Mouse (Mus musculus): ENCODE data around the gene Ccdc149.

Ccdc149 gene

DNA sequence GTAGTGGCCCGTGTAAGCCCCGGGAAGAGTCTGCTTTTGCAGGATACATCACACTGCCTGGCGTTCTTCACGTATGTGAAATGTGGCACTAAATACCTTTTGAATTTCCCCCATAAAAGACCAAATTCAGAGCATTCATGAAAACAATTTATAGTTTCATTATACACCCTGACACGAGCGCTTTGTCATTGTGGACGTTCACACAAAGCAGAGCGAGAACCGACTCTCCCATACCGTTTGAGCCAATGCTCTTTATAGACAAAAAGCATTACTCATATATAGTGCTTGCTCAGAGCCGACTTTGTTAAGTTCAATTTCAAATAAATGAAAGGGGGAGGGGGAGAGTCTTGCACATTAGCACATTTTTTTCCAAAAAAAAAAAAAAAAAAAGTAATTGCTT, 31.0 kb downstream of the Ccdc149 start:
- no peak for DNase-seq (ENCODE audit: low read depth, low spot score)

DNA sequence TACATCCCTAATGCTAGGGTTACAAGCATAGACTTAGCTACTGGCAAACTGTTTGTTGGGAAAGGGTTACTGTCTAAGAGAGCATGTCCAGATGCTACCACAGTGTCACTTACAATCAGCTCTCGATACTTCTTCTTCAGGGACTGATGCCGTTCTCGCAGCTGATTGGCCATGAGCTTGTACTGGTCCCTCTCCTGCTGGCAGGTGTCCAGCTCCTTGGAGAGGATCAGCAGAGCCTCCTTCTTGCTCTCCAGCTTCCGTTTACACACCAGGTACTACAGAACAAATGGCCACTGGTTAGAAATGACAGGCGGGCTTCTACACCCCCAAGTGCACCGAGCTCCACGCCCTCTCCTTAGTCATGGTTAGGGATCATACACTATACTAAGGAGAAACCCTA, 32.4 kb downstream of the Ccdc149 start:
- DNase-seq (ENCODE audit: low read depth, low spot score), result no peak

DNA sequence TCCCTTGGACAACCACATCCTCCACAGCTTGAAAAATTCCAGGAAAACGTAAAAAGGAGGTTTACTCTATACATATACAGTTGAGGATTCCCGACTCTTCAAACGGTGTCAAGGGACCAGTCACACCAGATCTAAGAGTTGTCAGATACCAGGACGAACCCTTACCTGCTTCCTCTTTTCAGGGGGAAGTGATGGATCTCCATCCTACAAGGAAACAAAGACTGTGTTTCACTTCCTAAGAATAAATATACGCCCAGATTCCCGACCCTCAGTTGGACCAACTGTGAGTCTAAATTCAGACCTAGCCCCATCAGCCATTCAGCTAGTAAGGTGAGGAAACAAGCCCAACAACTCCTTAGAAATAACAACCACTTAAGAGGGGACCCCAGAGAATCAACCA, 35.8 kb downstream of the Ccdc149 start:
- DNase-seq (ENCODE audit: low read depth, low spot score), result no peak

DNA sequence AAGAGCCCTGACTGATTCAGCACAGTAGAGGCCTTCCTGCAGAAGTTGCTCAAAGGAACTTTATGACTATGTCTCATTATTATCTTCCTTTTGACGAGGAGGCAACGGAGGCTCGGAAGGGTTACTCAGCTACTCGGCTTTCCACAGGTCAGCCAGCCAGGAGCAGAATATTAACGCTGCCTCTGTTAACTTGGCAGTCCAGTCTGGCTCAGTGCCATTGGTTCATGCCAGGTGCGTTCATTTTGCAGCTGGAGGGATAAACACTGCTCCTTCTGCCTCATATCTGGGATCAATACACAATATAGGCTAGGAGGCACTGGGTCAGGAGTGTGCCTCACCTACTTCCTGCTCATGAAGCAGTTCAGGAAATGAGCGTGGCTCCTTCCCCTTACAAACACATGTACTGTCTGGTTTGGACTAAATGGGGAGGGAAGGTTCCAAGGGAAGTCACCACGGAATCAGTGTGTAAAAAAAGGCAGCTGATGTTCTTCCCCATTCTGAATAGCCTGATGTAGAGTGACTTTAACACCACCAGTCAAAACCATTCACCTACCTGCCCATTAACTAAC, 40.0 kb downstream of the Ccdc149 start:
- DNase-seq (ENCODE audit: low read depth, low spot score), result no peak

DNA sequence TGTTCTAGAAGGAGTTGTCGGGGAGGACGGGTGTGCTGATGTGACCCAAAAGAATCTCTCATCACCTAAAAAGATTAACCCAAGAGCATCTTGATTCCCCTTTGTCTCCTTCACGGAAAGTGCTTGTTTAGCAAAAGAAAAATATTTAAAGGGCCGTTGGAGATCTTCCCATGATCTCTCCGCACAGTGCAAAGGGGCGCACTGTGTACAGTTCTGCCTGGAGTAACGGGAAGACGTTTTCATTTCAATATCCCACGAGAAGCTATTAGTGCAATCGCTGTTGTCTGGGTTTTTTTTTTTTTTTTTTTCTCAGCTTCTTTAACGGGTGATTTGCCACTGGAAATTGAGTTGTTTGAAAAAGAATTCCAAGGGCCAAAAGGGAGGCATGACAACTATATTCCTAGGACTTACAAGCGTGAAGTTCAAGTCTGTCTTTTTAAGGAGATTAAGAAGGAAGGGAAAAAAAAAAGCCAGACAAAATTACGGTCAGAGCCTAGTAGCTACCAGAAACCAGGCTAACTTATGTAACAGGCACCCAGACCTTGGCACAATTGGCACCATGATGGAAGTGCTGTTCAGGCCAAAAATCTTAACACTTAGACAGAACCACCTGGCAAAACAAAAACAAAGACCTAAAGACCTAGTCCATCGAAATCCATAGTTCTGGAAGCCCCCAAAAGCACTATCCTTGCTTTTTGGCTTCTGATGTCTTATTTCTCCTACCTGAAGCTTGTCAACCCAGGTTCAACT, 41.4 kb downstream of the Ccdc149 start:
- no peak for DNase-seq (ENCODE audit: low read depth, low spot score)

DNA sequence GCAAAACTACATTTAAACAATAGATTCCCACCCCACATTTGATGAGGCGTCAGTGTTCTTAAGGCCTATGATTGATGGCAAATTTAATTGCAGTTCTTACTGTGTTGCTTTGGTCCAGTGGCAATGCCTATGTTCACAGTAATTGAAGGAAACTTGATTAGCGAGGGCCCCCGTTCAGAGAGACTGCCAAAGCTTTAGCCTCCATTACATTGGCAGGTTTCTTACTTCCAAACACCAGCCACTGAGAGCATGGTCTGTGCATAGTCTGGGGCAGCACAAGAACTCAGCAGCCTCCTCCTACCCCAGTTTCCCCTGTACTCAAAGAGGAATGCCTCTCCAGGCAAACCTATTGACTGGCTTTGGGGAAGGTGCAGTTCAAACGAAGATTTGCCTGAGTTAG, 42.7 kb downstream of the Ccdc149 start:
- no peak for DNase-seq (ENCODE audit: low read depth, low spot score)

DNA sequence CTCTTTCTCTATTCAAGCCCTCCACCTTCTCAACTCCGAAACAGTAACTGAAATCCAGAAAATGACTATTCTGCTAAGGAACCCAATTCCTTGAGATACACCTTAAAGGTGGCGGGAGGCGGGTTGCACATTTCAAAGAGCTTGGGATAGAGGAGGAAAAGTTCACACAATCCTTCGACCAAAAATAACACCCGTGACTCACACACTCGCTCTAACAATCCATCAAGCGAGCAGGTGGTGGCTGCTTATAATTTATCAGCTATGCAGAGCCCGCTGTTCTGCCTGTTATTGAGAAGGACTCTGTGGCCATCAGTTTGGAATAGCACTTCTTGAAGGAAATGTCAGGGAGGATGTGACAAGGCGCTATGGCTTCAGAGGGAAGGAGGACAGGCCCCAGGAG, 45.5 kb downstream of the Ccdc149 start:
- no peak for DNase-seq (ENCODE audit: low read depth, low spot score)

DNA sequence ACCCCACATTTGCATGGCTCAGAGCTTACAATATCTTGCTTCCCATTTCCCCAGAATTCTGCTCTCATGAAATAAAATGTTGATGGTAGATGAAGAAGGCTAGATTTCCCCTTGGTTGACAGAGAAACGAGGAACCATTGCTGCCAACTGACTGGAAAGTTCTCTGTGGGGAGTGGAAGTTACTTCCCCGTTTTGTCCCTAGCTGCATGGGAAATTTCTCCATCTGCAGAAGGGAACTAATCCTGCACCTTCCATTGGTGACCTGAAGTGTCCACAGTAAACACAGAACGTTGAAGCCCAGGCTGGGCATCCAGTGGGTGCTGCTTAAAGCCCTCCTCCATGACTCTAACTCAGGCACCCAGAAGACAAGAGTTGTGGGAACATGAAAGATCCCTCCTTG, 47.4 kb downstream of the Ccdc149 start:
- DNase-seq (ENCODE audit: low read depth, low spot score), result no peak

DNA sequence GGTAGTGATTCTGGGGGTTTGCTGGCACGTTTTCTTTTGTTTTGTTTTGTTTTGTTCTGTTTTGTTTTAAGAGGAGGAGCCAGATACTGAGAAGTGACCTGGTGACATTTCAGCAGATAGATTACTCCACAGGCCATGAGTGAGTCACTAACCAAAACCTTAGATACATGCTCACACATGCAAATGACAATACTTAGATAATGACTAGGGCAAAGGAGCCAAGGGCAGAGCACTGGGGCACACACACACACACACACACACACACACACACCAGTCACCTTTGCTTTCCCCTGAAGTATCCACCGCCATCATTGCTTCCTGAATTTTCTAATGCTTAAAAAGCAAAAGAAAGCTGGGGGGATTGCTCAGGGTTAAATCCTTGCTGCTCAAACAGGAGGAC, 54.8 kb downstream of the Ccdc149 start:
- no peak for DNase-seq (ENCODE audit: low read depth, low spot score)

DNA sequence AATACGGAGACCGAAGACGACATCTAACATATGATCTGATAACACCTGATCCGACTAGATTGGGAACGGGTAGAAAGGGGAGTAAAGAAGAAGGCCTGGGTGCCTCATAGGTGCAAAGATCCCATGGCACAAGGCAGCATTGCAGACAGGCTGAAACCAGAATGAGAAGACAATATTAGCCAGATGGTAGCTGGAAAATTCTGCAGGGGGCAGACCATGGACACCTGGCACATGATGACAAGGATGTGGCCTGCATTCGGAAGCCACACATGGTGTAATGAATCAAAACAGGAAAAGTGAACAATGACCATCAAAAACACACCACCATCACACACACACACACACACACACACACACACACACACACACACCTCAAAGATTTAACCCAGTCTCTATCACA, 55.4 kb downstream of the Ccdc149 start:
- no peak for DNase-seq (ENCODE audit: low read depth, low spot score)

DNA sequence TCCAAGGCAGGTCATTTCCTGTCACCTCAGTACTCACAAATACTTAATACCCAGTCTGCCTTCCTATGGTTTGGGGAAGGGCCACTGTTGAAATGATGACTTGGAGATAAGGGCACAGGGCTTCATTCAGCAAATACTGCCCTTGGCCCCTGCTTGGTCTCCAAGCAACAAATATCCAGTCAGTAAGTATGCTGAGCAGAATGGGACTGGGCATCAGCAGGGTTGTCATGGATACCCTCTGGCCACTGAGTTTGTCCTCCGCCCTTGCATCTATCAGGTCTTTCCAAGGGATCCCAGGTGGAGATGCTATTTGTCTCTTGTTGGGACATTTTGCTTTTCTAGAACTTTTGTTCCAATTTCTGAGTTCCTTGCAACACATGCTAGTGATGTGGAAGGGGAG, 56.1 kb downstream of the Ccdc149 start:
- no peak for DNase-seq (ENCODE audit: low read depth, low spot score)

DNA sequence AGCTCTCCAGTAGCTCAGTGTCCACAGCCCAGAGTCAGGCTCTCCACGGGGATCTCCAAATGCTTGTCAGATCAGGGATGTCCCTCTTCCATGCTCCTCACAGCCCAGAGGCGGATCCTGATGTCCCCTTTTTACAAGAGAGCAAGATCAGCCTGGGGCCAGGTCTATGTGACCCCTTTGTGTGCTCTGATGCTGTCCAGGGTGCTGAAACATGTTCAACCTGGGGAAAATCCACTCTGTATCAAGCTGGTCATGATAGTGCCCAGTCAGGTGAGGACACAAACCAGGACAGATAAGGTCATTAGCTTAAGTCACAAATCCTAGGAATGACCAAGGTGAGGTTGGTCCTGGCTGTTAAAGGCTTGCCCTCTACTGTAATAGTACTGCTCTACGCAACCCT, 59.8 kb downstream of the Ccdc149 start:
- no peak for DNase-seq (ENCODE audit: low read depth, low spot score)

DNA sequence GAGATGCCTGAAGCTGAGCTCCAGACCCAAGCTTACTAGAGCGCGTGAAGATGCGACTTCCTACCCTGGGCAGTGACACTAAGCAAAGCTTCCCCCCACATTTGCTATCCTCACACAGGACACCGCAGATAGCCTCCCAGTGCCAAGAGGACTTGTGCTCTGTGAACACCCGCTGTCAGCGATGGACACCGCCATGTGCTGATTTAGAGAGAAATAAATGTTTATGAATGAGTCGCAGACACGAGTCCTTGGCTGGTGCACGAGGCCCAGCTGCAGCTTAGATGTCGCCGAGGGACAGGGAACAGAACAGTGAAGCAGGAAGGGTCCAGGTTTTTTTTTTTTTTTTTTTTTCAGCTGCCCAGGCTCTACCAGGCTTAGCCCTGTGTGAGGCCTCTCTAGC, 61.1 kb downstream of the Ccdc149 start:
- DNase-seq (ENCODE audit: low read depth, low spot score), result no peak

DNA sequence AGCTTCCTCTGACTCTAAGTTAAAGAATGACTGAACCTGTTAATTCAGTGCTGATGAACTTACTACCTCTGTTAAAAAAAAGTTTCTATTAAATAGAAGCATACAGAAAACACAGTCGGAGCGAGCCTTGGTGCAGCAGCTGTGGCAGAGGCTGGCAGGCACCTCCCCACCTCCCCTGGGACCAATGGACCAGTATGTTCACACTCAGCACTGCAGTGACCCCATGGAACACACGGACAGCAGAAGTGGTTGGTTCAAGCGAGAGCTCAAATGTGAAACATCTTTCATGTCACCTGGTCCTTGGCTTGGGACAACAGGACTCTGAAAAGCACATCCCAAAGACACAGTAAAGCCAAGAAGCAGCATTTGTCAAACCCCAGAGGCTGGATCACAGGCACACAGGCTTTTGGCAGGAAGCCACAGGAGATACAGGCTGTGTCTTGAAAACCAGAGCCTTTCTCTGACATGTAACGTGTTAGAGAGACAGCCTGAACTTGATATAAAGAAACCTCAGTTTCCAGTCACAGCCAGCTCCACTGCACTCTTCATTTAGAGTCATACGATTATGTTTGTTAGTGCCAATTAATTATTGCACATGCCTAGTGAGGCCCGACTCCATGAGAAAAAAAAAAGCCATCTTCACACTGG, 62.5 kb downstream of the Ccdc149 start:
- no peak for DNase-seq (ENCODE audit: low read depth, low spot score)

DNA sequence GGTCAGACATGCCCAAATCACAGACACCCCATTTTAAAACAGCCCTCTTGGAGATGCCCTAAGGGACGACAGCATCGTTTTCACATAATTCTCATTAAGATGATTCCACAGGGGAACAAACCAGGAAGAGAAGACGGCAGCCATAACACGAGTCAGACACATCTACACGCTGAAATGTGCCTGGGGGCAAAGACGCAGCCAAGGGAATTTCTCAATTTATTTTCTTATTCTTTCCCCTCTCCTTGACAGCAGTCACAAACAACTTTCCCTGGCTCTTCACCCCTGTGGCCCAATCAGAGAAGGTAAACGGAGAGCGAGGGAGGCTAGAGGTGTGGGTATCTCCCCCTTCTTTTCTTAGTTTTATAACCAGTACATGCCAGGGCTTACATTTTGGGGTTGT, 66.9 kb downstream of the Ccdc149 start:
- no peak for DNase-seq (ENCODE audit: low read depth, low spot score)

DNA sequence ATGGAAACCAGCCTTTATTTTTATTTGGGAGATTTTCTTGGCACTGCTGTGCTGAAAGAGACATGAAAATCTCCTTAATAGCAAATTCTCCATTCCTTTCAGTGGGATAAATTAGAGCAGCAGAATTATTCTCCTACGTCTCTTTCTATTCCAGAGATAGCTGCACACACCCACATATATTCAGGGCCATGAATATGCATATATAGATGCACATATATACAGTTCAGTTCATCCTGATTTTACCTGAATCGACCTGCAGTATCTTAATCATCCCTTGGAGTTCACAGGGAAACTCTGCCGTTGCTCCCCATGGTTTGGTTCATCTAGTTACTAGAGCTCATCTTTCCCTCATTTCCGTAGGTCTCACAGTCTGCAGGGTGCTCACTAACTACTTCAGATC, 77.6 kb downstream of the Ccdc149 start:
- no peak for DNase-seq (ENCODE audit: low read depth, low spot score)

DNA sequence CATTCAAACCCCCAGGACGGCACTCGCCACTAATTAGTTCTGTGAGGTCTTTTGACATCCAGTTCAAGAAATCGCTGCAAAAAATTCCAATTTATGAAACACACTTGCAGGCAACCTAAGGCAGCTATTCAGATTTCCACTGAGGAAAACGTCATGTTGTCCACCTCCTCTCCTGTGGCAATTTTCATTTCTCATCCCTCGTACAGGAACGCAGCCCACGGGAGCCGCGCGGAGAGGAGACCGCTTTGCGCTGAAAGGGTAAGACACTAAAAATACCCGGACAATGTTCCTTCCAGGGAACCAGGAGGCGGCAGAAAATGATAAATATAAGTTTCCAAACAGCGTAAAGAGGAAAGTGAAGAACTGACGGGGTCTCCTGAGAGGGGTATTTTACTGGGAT, 79.8 kb downstream of the Ccdc149 start:
- no peak for DNase-seq (ENCODE audit: low read depth, low spot score)

DNA sequence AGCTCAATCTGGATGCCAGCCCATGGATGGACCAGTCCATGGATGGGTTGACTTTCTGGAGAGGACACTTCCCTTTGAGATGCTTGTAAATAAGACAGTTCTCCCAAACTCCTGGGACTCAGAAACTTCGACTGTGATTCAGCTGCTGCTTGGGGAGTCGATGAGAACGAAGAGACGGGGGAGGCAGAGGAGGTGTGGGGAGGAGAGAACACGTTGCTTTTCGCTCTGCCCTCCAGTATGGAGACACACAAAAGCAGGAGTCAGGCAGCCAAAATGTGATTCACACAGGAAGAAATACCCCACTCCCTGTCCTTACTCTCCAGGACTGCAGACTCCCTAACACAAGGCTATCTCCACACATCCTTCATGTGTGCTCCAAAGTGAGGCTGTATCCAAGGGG, 80.9 kb downstream of the Ccdc149 start:
- no peak for DNase-seq (ENCODE audit: low read depth, low spot score)

DNA sequence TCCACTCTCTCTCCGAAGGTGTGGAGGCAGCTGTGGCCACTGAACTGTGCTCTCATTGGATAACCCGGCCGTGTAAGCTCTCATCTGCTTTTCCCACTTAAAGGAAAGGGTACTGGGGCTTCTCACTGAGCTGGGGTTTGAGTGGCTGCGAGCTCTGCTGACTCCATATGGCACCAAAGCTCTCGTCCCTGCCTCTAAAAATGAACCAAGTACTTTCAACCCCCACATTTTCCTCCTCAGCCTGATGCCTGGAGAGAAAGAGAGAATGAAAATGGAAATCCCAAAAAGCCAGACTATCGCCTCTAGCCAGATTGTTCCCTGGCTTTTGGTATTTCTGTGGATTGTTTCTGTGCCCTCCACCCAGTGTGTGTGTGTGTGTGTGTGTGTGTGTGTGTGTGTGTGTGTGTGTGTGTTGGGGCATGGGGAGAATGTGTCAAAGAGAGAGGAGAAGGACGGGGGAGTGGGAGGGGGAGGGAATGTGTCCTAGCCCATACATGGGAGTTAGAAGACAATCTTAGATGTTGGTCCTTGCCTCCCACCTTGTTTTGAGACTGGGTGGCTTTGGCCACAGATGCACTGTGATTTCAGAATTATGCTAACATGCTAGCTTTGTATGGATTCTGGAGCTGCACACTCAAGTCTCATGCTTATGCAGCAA, 83.1 kb downstream of the Ccdc149 start:
- no peak for DNase-seq (ENCODE audit: low read depth, low spot score)

DNA sequence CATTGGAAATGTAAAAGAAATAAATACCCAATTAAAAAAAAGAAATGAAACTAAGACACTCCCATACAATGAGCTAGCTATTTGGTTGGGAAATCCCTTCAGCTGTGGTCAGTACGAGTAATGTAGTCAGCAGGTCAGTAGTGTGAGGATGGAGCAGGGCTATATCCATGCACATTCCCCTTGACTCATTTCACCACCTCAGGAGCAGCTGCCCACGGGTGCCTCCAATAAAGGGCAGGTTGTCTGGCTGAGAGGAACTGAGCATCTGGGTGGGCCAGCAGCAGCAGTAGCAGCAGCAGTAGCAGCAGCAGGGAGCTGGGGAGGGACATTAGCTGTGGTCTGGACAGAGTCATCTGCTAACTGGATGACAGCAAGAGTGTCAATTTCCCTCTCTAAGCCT, 85.3 kb downstream of the Ccdc149 start:
- DNase-seq (ENCODE audit: low read depth, low spot score), result no peak

DNA sequence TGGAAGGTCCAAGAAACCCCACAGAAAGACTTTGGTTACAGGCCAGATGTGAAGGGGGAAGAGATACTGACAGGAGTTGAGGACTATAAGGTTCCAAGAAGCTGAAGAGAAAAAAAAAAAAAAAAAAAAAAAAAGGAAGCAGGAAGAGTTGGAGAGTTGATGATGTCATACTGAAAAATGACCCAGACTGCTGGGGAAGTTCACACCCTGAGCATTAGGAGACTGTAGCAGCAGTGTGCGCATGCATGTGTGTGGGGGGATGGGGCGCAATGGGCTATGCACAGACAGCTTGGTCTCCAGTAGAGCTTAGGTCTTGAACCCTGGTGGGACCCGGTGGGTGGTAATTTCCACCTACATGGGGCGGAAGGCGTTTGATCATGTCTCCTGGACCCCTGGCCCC, 87.6 kb downstream of the Ccdc149 start:
- no peak for DNase-seq (ENCODE audit: low read depth, low spot score)

DNA sequence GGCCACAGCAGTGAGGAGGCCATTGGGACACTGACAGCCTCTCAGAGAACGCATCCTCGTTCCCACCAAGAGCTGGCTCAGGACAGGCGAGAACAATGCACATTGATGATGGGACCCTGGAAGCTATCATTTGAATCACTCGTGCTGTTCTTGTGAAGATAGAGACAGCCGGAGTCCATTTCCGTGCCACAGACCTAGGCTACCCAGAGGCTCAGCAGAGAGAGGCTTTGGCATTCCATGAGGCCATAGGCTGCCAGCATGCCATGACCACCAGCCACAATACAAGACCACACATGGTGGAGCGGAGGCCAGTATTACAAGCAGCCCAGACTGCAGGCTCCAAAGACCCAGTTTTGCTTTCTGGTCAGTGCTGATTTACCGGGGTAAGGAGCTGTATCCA, 88.5 kb downstream of the Ccdc149 start:
- DNase-seq (ENCODE audit: low read depth, low spot score), result no peak

DNA sequence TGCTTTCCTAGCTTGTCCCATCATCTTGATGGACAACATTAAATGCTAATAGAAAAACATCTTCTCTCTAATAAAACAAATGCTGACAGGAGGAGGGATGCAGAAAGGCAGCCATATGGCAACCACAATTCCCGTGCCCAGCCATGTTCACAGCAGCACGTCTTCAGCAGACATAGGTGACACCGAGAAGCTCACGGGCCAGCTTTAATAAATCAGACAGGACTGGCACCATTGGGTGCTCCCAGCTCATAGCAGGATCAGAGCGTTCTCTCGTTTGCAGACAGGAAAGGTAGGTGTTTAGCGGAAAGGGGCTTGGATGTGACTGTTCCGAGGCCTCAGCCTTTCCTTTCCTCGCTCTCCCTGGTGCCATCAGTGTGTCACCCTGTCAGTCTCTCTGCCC, 95.5 kb downstream of the Ccdc149 start:
- DNase-seq (ENCODE audit: low read depth, low spot score), result no peak
